Mouse (Mus musculus) olfactory bulb, adult 2 months (tissue): ENCODE measurements around the gene Arid1b.

ENCODE experiments used
- CTCF ChIP-seq: fragments of 200-500 bp; IDR thresholded peaks from 2 replicates; pipeline ENCODE4 v1.5.1; 2012; ENCODE audit warnings: low read depth, mild to moderate bottlenecking, low read length, moderate library complexity; ENCODE audit not compliant: insufficient read depth
- POLR2A ChIP-seq: fragments of 200-500 bp; IDR thresholded peaks from 2 replicates; pipeline ENCODE4 v1.6.1; 2012; ENCODE audit warnings: mild to moderate bottlenecking, low read depth, low read length, moderate library complexity; ENCODE audit not compliant: insufficient read depth

DNA sequence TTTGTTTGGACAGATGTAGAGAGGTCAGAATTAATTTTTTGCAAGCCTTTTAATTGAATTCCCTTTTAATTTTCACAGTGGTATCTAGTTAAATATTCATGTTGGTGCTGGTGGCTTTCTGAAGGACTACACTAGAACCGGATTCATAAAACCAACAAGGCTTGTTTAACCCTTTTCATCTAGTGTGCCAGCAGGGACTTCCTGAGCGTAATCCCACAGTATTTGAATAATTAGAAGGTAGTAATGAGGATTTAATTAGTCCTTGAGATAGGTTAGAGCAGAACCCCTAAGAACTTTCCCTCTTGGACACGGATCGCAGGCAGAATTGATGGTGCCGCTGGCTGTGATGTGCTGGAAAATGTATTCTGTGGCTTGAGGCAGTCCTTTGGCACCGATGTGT lies 273.6 kb downstream of the Arid1b start:
- TF ChIP-seq CTCF (no peak), POLR2A (no peak)
